Mouse (Mus musculus) olfactory bulb, adult 2 months (tissue): Measurements from ENCODE around the gene Cgnl1.

Source experiments
- CTCF ChIP-seq: fragments of 200-500 bp; IDR thresholded peaks from 2 replicates; pipeline ENCODE4 v1.5.1; 2012; ENCODE audit warnings: low read depth, mild to moderate bottlenecking, low read length, moderate library complexity; ENCODE audit not compliant: insufficient read depth
- POLR2A ChIP-seq: fragments of 200-500 bp; IDR thresholded peaks from 2 replicates; pipeline ENCODE4 v1.6.1; 2012; ENCODE audit warnings: mild to moderate bottlenecking, low read depth, low read length, moderate library complexity; ENCODE audit not compliant: insufficient read depth

DNA sequence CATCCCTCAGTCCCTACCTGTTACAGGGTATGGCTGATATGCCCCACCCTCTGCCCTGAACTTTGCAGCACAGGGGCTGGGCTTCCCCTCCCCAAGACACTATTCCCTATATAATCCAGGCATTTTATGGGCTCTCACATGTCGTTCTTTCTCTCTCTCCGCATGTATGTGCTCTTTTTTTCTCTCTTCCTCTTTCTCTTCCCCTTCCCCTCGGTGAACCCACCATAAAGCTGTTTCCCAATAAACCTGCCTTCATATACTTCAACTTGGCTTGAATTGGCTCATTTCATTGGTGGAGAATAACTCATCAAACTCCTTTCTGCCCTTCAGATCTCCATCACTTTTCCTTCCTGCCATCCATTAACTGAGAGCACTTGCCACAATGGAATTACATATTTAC, 76.3 kb downstream of the Cgnl1 start:
- TF ChIP-seq CTCF (no peak), POLR2A (no peak)
